Mouse (Mus musculus): ENCODE data around the gene Foxd2.

Foxd2 gene

DNA sequence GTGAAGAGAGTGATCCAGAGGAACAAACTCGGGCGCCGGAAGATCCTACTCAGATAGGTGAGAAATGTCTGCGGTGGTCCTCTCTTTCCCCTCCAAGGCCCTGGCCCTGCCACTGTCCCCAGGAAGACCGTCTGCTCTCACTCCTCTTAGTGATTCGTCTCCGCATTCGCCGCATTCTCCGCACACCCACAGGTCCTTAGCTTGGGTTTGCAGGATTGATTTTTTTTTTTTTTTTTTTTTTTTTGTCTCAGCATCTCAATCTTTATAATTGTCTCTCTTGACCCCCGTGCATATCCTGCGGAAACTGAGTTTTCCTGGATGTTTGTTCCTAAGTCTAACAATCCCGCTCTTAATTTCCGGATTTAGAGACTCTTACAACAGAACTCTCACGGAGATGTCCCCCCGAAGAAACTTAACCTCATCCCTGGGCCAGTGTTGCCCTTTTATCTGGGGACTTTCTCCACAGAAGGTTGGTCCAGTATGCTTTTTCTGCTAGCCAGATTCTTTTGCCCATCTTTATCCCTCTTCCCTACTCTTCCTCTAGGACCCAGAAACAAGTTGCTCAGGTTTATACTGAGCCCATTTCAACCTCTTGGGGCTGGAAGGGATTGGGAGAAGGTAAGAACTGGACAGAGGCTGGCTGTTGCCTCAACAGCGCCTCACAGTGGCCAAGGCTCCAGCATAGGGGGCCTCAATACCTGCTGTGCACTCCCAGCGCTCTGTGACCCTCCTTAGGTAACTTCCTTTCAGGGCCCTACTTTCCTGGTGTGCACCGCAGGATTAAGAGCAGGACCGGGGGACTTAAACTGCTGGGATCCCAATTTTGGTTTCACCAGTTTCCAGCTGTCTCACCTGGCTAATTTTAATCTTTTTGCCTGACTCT lies 1.2 kb upstream of the Foxd2 start:
- DNase-seq = peak; percentile 61 to 62

DNA sequence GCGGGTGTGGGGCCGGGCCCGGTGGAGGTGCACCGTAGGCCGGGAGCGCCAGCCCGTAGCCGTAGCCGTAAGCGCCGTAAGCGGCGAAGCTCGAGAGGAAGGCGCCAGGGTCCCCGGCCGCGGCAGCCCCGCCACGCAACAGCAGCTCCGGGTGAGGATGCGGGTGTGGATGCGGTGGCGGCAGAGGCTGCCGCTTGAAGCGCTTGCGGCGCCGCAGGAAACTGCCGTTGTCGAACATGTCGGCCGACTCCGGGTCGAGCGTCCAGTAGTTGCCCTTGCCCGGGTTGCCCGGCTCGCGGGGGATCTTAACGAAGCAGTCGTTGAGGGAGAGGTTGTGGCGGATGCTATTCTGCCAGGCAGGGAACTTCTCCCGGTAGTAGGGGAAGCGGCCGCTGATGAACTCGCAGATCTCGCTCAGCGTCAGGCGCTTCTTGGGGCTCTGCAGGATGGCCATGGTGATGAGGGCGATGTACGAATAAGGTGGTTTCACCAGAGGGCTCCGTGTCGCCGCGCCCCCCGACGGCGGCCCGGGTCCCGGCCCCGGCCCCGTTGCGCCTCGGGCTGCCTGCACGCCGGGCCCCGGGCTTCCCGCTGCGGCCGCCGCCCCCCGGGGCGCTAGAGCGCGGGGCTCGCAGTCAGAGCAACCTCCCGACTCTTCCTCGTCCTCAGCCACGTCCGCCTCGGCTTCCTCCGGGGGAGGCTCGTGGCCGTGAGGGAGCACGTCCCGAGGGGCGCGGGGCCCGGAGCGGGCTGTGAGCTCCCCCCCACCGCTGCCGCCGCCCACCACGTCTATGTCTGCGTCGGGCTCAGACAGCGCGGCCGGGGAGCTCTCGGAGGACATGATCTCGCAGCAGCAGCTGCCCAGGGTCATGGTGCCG lies 483 bp downstream of the Foxd2 start:
- DNase-seq = peak; percentile 65 to 73

DNA sequence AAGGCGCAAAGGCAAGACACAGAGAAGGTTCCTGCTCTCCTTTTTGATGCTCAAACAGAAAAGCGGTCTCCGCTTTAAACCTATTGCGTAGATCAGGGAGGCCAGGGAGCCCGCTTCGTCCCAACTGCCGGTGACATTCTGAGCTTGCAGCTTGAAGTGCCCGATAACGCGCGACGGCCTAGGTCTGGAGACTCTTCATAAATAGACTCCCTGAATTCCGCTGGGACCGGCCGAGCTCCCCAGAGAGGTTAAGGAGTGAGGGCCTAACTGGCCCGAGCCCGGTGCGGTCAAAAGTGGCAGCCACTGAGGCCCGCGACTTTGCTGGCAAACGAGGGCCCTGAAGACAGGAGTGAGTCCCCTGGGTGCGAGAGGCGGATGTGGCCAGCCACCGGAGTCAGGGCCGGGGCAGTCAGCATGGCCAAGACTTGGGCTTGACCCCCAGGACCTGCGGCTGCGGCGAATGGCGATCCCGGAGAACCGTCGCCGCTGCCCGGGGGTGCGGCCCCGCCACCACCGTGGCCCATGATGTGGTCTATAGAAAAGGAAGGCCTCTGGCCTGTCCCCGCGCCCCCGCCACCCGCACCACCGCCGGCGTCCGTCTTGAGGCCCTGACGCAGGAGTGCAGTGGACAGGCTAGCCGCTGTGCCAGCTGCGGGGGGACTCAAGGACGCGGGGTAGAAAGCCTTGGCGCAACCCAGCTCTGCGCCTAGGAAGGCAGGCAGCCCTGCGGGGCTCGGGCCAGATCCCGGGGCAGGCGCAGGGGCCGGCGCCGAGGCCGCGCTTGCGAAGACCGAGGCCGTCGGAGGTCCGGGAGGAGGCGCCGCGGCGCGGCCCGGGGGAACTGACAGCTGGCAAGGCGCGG lies 1.4 kb downstream of the Foxd2 start:
- peak in 1 of 2 experiments; percentile 22 for DNase-seq

DNA sequence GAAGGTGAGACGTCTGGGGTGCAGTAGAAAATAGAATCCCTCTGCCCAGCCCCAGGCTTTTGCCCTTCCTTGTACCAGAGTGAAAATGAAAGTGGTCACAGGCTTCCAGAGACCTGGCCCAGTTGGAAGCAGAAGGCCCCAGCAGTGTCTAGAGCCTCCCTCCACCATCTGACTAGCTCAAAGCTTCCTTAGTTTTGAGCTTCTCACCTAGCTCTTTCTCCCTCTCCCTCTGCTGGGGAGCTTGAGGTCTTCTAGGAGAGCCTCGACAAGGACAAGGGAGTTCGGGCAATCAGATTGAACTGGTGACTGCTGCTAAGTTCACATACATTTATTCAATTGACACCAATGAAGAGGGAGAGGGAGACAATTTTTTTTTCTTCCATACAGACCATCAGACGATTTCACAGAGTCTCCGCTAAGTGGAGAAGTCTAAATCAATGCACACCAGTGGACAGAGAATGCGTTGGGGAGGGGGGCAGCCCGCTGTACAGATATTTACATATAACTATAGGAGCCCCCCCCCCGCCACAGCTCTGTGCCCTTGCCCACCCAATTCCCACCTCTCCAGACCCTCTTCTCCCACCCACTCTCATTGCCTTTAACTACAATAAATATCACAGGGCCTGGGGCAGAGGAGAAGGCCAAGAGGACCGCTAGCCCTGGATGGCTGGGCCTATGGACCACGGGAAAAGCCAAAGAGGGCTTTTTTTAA lies 2.5 kb downstream of the Foxd2 start:
- DNase-seq = no peak

DNA sequence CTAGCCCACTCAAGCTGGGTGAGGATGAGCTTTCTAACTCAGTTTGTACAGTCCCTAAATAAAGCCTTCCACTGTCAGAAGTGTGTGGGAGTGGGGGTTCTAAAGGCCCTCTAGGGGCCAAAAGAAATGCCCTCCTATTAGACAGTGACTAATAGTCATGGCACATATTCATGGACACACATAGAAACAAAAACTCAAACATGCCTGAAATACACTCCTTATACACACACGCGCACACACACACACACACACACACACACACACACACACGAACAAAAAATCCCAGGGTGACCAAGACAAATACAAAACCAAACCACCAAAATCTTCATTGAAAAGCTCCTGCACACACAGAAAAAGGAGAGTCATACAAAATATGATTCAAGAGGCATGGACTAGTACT lies 3.2 kb downstream of the Foxd2 start:
- no peak for DNase-seq

DNA sequence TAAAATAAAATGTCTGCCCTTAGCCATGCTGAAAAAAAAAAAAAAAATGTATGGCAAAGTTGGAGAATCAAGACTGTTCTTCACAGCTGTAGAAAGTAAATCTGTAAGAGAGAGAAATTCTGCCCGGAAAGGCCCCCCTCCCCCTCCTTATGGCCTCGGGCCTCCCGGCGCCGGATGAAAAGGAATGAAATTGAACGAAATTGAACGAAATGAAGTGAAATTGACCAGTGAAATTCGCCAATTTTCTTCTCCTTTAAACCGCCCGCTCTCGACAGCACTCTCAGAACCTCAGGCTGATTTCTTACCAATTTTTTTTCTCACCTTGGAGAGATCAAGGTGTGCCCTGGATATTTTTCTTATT lies 5.3 kb downstream of the Foxd2 start:
- no peak for DNase-seq

DNA sequence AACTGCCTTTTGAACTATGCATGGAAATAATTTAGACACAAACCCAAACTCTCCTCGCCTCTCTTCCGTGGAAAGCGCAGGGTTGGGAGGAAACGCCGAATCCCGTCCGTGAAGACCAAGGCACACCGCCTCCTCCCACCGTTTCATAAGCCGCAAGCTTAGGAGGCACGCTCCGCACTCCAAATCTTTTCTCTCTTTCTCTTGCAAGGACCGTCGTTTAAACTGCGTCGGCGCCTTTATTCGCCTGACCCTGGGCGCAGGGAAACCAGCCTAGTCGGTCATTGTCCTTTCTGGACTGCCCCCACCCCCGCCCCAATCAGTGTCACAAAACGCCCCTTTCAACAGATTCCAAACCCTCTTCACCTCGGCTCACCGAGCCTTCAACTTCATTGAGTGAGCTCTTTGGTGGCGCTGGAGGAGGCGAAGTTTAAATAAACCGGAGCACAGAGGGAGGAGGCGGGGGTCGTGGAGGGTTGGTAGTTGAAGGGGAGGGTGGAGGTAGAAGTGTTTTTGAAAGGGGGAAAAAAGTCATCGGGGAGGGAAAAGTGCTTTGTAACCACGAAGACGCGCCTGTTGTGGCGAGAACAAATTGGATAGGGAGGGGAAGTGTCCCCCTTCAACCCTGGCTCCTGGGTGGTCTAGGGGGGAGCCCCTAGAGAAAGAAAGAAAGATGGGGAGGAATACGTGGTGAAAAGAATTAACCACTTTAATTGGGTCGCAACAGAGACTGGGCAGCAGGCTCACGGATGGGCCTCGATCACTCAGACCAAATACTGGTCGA lies 5.8 kb downstream of the Foxd2 start:
- DNase-seq = no peak

DNA sequence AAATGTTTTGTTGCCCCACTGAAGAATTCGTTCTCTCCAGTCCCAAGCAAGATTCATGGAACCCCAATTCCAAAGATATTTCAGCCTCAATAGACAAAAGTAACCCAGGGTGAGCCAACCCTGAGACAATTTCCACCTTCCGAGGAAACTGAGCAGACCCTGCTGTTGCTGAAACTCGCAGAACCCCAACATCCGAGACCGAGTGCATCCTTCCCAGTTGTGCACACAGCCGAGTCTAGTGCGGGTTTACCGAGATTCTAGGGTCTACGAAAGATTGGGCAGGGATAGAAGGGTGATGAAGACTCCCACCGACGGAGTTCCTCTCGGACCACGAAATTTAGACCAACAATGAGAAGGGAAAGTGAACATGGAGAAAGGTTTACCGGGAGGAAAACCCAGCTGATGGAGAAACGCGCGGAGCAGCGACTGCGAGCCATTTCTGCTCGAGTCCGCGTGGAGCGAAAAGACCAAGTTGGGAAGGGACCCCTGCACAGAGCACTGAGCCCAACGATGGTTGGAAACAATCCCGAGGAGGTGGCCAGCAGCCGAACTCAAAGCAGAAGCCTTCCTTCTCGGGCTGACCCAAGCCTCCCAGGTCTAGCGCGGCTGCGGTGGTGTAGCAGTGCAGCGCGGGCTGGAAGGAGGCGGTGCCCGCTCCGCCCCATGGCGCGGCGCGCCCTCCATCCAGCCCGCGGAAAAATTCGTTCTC lies 6.9 kb downstream of the Foxd2 start:
- no peak for DNase-seq

DNA sequence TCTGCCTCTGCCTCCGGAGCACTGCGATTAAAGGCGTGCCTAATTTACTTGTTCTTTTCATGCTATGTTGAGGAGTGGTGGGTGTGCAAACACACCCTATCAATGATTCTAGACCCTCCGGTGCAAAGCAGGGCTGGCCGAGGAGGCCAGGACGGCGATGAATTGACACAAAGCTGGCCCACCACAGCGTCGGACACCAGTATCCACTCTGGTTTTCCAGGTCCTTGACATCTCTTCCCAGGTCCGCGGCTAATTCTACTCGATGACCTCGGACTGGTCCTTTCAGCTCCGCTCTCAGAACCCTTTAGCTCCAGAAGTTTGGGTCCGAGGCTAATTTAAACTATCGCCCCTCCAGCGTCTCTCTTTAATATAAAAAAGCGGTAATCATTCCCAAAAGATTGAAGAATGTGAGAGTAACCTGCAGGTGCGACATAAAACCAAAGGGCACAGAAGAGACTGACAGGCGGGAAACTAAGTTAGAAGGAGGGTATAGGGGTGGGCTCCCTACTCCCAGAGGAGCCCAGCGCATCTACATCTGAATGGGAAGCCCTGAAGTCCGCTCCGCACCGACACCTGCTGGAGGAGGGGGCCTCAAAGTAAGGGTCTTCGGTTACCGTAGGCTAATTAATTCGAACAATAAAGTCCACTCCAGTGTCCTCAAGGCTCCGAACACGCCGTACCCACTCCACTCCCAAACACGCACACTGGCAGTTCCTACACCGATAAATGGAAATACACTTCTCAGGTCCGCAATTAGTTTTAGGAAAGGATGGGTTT lies 7.6 kb downstream of the Foxd2 start:
- DNase-seq = no peak

DNA sequence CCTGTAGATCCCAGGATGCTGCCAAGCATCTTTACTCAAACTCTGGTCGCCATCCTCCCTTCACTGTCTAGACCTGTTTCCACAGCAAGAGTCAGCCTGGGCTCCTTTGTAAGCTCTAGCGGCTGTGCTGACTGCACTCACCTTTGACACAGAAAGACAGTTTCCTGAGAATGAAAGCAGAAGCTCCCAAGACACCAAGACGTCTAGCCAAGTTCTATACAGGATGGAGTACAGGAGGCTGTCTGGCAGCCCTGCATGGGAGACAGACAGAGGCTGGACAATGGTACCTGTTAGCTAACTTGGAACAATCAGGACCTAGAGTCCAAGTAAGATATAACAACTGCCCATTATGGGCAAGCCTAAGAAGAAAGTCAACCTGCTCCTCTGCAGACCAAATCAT lies 8.8 kb downstream of the Foxd2 start:
- no peak for DNase-seq

DNA sequence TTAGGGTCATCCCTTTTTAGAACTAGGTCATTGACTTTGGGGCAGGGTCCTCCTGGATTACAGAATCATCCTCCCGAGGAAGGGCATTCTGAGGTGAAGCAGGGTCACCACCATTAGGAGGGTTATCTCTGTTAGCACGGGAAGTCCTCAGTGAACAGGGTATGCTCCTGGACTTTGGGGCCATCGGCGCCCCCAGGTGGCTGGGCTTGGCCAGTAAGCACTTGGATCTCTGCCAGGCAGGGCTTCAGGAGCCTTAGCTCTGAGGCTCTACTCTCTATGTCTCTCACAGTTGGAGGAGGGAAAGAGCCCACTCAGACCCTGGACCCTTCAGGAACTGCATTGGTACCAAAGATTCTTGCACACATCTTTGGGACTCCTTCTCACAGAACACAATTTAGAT lies 10.8 kb downstream of the Foxd2 start:
- DNase-seq = peak in 1 of 2 experiments; percentile 14

DNA sequence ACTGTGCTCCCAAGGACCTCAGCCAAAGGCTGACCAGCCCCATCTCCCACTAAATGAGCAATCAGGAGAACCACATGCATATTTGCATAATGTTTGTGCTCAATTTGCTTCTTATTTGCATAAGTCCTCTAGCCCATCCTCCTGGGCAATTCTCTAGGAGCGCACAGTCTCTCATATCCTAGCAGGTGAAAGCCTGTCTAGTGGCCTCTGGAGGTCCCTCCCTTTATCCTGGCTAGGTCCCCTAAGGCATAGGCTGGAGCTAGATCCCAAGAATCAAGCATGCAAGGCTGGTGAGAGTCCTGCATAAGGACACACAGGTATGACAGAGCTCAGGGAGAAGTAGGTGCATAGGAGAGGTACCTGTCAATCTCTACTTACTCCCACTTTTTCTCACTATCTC lies 26.4 kb downstream of the Foxd2 start:
- no peak for DNase-seq

DNA sequence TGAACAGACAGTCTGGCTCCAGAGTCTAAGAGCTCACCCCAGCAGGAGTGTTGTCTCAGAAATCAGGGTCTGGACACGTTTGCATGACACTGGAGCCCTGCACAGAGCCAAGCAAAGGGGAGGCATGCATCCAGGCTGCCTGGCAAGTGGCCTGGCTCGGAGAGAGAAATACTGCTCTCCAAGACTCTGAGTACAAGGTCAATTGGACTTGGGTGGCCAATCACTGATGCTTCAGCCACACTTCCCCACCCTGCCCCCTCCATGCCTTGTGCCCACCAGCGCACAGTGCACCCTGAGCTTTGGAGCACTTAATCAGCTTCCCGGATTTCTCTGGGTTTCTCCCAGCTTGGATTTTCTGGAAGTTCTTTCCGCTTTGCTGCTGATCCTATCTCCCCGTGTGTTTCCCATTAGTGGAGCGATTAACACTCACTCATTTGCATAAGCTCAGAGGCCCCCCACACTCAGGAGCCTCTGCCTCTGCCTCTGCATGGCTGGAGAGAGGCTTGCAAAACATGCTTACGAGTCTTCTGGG lies 32.2 kb downstream of the Foxd2 start:
- DNase-seq = no peak

DNA sequence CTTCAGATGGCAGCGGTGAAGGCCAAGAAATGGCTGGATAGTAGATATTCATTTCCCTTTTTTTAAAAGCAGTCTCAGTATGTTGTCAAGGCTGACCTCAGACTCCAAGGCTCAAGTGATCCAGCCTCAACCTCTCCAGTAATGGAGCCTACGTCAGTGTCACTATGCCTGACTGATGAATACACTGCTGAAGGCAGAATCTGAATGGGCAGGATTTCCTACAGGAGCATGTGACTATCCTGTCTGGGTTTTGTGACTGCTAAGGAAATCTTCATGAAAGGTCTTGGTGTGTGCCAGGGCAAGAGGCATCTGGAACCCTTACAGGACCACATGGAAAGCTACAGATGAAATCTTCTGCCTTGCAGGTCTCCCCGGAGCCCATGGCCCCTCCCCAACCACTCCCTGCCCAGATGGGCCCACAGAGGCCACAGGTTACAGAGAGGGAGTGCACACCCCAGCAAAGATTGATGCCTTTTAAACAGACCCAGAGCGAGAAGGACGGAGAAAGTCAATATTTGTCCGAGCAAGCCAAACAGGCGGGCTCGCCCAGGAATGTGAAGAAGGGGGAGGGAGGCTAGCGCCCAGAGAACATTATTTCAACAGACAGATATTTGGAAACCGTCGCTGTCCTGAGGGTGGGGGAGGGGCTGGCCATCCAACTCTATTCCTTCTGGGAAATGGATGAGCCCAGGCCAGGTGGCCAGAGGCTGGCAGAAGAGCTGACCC lies 38.7 kb downstream of the Foxd2 start:
- DNase-seq = no peak

DNA sequence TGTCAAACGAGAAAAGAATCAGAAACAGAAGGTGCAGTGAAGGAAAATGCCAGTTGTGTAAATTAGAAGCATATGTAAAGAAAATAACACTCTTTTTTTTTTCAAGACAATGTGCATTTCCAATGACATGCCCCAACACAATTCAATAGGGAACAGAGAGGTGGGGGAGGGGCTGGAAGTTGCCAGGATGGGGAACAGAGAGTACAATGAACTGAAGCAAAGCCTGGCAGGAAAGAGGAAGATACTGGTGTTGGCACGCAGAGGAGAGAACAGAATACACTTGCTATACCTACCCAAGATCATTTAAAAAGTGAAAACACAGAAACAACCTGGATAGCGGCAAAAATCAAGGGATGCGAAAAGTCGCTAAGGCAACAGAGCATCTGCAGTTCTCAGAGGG lies 45.5 kb downstream of the Foxd2 start:
- no peak for DNase-seq

DNA sequence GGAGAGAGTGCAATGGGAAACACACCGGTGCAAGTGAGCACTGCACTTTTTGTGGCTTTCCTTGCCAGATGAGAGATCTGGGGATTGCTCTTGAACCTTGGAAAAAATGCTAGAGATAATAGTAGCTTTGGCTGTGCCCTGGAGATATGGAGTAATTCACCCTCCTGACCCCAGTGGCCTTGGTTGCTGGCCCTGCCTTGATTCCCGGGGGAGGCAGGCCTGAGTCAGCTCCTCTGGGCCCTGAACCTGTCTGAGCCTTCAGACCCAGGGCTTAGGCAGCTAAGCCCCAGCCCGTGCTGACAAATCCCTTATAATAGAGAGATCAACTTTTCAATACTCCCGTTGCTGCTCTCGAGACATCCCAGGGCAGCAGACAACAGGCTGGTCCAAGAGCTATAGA lies 50.2 kb downstream of the Foxd2 start:
- DNase-seq = no peak

Data from thymus, postnatal 36 days (tissue).